Mouse (Mus musculus) heart, postnatal 0 days (tissue): ENCODE measurements around the gene Jazf1.

Experiments
- CTCF ChIP-seq: IDR thresholded peaks from 2 replicates; pipeline ENCODE4 v1.5.1; 2016; ENCODE audit warnings: antibody characterized with exemption, control low read depth, low read depth
- EP300 ChIP-seq: IDR thresholded peaks from 2 replicates; pipeline ENCODE4 v1.6.1; 2016; ENCODE audit warnings: antibody characterized with exemption, low read depth

DNA sequence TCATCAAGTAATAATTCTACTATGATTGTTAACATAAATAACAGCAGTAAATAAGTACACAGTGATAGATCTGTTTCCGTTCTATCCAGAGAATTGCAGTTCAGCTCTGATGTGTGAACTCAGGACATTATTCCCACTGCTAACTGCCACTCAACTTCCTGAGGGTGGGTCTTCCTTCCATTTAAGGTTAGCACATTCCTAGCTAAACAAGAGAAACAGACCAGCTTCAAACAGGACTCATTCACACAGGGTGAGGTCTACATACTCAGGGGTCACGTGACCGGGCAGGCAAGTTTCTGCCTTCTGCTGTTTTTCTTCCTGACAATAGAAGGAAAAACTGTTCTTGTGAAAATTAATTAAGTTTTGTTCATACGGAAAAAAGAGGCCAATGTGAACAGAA lies 230.6 kb downstream of the Jazf1 start:
- TF ChIP-seq CTCF: no peak
- no peak for TF ChIP-seq EP300
